Mouse (Mus musculus) brain, embryonic 18.5 days (tissue): ENCODE results near the gene Zkscan6.

Source experiments
- DNase-seq: peaks from one replicate; pipeline ENCODE4 v3.0.0-alpha.2; 2012; ENCODE audit warnings: low read depth, low spot score

Zkscan6 gene

DNA sequence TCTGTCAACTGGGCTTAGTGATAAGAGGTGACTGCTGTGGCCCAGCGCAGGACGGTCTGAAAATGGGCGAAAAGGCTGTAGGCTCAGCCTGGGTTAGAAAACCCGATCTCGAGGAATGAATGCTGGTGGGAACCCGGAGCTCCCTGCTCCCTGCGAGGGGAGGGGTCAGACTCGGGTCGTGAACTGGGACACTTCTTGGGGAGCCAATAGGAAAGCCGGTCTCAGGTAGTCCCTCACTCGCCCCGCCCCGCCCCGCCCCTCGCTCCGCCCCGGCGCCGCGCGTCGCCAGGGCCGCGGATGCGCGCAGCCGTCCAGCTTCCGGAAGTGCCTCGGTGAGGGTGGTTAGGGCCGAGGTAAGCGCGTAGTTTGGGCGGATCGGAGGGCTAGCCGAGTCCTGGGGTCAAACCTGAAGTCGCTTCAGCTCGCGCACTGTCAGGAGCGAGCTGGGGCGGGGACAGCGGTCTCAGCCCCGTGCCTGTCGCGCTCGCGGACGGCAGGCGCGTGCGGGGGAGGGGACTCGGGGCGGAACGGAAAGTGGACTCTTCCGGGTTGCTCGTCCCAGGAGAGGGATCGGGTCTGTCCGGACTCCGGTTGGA lies at the start of gene Zkscan6:
TSS of gene Zkscan6 (plus strand) at position 267 of the 596 bp plus-strand sequence.
- peak; percentile 82 for DNase-seq

DNA sequence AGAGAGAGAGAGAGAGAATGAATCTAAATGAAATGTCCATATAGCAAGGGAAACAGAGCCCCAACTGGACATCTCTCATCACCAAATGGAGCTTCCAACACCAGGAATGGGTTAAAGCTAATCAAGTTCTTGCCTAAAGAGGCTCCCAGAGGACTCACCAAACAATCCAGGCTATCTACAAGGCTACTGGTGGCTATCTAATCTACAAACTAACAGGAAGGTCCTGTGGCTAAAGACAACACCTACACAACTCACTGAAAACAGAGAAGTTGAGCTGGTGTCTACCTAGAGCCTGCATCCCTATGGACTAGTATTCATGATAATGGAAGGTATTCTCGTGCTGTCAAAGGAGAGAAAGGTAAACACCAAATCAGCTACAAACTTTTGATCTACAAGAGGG lies 47.6 kb upstream of the Zkscan6 start:
- DNase-seq, result no peak

DNA sequence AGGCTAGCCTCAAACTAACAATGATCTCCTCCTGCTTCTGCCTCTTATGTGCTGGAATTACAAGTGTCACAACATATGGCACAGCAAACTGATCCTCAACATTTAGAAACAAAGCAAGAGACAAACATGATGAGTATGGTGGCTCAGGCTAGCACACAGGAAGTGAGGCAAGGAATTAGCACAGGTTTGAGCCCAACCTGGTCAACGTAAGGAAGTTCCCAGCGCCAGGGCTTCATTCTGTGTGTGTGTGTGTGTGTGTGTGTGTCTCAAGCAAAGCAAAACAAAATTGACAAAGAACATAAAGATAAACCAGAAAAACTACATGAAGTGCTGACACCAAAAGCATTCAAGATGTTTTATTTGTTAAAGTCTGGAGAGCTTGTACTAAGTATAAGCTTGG lies 46.1 kb upstream of the Zkscan6 start:
- DNase-seq, result no peak

DNA sequence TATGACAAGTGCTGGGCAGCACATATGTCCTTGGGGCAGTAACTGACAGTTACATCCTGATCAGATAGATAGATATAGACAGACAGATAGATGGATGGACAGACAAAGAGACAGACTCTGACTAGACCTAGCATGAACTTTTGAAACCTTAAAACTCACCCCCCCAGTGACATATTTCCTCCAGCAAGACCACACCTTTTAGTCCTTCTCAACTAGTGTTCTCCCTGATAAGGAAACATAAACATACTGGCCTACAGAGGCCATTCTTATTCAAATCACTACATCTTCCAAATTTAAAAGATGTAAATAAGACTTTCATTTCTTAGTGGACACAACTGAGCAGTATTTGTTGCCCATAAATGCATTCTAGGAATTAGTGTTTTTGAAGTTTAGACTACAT lies 38.5 kb upstream of the Zkscan6 start:
- no peak for DNase-seq

DNA sequence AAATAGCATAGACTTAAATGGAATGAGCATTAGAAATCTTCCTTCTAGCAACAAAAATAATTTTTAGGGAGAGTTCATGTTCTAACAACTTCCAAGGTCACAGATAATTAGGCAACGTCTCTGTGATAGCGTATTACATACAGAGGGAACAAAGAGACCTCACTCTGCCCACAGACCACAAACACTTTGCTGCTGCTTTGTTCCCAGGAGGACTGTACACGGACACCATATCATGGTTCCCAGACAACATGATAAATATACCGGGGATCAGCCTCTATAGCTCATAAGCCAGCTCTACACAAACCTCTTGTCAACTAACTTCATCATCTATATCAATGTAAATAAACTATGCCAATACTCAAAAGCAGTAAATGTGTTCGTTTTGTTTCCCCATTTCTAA lies 37.0 kb upstream of the Zkscan6 start:
- DNase-seq, result no peak

DNA sequence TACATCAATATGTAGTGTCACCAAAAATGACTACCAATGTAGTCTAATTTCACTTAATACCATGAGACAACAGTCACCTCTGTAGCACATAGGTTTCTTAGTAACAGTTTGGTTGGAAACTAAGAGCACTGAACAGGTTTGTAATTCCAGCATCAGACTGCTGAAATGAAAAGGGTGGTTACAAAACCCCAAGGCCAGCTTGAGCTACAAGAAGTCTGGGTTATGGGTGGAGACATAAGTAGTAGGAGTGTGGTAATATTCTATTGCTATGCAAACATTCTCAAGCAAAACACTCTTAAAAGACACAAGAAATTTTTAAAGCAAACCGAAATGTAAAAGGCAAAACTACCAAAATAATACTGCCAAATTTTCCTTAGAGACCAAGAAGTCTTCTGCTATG lies 35.4 kb upstream of the Zkscan6 start:
- no peak for DNase-seq

DNA sequence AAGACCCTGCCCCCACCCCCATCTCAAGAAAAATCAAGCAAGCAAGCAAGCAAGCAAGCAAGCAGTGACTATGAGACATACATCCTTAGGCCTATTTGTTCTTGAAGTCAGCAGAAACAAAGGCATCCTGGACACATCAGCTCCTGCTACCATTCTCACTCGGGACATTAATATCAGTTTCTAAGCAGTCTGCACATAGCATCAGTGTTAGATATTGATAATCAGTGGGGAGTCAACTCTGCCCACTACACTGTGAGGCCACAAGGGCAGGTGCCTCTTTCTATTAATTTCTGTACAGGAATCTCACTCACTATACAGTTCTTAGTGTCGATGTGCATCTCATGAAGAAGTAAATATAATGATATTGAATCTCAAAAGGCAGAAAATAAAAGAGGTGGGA lies 33.4 kb upstream of the Zkscan6 start:
- DNase-seq, result no peak

DNA sequence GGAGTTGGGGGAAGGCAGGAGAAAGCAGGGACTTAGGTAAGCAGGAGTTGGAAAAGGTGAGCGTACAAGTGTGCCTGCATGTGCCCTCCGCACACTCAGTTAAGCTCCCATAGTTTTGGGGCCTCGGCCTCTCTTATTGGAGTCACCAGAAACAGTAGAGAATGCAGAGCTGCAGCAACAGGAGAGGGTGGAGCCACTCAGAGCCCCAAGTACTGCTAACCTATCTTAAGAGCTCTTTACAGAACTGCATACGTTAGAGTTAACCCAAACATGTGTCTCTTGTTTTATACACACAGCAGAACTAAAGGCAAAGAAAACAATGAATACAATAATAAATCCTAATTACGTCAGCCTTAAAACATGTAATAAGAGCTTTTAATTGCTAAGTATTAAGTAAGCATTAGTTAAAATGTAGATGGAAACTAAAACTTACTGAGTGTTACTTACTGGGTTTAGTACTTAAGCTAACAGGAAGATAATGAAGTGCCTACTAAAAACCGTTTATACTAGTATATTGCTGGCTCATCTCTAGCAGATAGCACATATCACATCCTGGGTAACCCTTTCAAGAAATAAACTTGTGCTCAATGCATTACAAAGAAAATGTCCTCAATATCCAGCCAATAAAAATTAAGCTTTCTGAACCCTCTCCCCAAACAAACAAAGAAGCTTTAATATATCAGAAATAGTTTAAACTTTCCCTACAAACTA lies 32.9 kb upstream of the Zkscan6 start:
- DNase-seq, result no peak

DNA sequence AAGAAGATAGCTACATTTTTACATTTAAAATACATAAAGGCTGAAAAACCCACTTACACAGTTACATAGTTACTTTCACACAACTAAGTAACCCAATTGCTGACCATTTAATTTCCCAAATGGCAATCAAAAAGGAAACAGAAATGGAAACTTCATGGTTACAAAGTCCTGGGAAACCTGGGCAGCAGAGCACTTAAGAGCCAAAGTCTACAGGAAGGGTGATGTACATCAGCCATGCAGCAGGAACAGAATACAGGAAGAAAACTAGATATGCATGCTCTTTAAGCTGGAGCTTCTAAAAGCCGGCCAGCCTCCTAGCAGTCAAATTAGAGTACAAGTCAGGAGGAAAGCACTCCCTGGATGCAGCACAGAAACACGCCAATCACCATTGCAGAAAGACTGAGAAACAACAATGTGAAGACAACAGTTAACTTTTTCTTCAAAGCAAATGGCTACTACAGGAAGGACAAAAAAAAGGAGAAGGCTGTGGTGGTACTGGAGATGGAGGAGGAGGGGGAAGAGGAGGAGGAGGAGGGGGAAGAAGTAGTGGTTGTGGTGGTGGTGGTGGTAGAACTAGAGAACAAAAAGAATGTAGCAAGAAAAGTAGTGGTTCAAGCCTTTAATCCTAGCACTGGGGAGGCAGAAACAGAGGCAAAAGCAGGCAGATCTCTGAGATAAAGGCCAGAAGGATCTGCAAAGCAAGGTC lies 29.9 kb upstream of the Zkscan6 start:
- no peak for DNase-seq

DNA sequence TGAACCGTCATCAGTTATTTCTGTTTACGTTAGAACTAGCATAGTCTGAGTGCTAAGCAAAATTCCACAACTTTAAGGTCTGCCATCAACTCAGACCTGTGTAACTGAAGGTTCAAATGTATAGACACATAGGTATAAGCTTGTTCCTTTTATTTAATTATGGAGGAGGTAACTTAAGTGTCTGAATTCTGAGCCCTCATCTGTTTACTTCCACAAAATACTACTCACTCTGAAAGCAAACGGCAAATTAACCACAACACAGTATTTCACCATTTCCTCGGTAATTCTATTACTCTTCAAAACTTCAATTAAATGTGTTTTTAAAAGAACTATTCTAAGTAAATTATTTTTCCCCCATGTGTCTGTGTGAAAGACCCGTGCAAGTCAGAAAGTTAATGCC lies 29.2 kb upstream of the Zkscan6 start:
- no peak for DNase-seq

DNA sequence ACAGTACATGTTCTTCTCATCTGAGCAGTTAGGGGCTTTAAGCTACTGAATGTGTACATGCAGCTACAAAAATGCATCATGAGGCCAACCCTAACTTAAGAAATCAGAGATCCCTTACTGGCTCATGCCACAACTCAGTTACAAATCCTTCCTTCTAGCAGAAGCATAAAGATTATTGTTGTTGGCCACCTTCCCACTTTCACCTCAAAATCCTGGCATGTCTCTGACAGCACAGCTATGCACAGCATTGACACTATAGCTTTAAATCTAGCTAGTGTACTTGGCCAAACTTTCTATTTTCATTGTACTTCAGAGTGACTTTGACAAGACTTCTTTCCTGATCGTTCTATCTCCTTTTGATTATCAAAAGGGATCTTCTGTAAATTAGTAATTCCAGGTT lies 27.9 kb upstream of the Zkscan6 start:
- no peak for DNase-seq

DNA sequence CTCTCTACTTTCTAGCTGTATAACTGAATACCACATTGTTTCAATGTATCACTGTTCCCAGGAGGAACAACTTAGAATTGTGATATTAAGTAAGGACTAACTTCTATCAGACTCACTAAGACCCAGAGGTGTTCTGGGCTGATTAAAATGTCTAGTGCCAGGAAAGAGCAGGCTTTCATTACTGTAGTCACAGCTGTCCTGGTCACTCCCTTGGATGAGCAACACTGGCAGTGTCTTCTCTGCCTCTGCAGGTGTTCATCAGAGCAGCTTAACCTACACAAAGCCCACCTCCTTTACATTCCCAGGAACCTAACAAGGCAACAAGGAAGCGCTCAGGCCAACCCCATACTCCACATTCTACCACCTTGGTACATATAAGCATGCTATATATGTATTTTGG lies 27.4 kb upstream of the Zkscan6 start:
- DNase-seq, result no peak

DNA sequence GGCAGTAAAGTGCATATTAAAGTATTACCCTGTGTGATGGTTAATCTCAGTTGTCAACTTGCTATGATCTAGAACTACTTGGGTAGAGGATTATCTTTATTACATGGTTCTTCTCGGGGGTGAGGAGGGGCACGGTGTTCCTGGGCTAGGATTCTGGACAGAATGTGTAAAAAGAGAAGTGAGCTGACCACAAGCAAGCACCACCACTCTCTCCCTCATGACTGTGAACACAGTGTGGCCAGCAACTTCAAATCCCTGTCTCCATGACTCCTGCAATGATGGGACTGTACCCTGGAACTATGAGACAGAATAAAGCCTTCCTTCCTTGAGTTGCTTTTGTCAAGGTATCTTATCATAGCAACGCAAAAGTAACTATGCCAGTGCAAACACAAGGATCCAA lies 25.4 kb upstream of the Zkscan6 start:
- no peak for DNase-seq

DNA sequence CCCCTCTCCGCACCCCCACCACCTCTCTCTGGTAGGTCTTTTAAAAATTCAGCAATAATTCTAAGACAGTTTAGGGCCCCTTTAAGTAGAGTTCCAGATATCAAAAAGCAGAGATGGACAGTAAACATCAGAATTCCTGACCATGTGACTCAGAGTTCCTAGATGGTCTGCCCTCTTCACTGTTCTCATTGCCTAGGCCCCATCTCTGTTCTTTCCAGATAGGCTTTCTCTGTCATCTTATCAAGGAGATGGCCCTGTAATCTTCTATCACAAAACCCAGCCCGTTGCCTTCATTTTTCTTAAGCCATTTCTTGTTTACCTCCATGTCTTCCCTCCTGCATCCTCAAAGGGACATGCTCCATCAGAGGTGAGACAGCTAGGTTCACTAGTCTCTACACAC lies 20.8 kb upstream of the Zkscan6 start:
- DNase-seq, result no peak

DNA sequence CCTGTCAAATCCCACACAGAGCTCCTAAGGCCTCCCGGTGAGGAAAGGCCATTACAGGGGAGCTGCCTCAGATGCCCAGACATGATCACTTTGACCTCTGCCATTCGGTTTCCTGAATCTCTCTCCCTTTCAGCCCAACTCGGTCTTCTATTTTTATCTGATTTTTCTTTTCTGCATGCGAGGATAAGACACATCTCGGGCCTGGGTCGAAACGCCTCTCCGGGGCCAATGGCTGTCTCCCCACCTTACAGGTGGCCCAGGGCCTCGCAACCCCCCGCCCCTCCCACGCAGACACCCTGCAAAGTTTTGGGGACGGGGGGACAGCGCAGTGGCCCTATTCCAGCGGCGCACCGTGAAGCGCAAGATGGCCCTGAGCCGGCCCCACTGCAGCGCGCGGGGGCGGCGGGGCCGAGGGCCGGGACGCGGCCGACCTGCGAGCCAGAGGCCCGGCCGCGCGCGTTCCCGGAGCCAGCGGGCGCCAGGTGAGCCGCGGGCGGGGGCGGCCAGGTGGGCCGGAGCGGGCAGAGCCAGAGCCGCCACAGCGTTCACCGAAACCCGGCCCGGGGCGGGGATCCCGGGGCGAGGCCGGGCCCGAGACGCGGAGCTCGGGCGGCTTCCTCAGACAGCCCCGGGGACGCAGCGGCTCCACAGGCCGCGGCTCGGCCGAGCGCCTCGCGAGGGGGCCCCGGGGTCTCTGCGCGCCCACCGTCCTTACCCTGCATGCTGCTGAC lies 19.4 kb upstream of the Zkscan6 start:
- no peak for DNase-seq

DNA sequence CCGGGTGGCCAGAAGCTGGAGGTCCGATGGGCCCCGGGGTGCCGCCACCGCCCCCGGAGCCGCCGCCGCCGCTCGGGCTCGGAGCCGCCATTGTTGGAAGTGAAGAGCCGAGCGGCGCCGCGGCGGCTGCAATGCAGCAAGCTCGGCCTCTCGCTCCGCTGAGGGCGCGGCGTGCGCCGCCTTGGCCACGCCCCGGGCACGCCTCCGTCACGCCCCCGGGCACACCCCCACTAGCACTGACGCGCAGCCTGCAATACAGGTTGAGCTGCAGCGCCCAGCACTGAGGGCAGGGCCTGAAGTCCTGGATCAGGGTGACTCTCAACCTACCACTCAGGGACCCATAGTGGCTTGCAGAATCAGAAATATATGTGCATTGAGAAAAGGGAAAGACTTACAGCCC lies 18.8 kb upstream of the Zkscan6 start, which contains the start of gene Map2k4:
TSS of gene Map2k4 (minus strand) at position 144 of the 400 bp plus-strand sequence.
- peak; percentile 77 for DNase-seq

DNA sequence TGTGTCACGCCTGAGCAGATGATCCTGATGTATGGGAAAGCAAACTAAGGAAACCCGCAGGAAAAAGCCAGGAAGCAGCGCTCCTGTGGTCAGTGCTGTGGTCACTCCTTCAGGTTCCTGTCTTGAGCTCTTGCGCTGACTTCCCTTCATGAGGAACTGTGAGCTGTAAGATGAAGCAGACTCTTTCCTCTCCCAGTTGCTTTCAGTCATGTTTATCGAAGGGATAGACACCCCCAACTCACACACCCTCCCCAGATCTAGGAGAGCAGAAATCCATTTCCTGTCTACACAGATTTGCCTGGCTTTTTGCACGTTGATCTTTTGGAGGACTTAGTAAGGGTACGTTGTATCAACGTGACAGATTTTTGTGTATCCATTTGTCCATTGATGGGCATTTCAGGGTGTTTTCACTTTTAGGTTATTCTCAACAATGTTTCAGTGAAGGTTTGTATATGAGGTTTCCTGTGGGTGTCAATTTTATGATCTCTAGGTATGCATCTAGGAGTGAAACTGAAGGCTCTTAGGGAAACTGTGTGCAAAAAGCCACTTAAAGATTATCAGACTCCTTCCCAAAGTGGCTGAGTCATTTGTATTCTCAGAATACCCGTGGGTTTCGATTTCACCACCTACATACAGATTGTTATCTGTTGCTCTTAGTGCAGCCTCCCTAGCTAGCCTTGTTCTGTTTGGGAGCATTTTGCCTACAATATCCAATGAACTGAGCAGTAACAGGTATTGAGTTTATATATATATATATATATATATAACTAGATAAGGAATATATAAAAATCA lies 12.4 kb upstream of the Zkscan6 start:
- DNase-seq, result no peak

DNA sequence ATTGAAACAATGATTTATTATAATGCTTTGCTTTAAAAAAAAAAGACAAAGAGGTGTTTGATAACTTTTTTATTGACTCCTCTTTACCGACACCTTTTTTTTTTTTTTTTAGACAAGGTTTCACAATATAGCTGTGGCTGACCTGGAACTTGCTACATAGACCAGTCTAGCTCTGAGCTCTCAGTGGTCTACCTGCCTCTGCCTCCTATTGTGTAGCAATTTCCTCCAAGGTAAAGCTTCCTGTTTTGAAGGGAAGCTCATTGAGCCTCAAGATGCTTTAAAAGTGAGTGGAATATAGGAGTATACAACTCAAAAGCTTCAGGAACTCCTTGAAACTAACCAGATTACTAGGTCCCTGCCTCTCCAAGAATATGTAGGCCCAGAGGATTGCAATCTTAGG lies 11.1 kb upstream of the Zkscan6 start:
- DNase-seq, result no peak

DNA sequence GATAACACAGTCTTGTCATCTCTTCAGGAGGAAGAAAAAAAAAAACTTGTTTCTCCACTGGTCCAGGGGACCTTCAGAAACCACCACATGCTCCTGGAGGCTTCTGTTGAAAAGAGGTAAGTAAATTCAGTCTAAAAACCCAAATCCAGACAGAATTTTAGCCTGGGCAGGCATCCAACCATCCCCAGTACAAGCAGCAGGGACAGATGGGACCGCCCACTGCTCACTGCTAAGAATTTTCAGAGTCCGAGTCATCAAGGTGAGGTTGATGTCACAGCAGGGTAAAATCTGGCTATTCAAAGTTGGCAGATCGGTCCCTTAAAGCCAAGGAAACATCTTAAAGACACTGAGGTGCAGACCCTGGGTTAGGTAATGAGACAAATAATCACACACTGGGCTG lies 5.1 kb upstream of the Zkscan6 start:
- no peak for DNase-seq

DNA sequence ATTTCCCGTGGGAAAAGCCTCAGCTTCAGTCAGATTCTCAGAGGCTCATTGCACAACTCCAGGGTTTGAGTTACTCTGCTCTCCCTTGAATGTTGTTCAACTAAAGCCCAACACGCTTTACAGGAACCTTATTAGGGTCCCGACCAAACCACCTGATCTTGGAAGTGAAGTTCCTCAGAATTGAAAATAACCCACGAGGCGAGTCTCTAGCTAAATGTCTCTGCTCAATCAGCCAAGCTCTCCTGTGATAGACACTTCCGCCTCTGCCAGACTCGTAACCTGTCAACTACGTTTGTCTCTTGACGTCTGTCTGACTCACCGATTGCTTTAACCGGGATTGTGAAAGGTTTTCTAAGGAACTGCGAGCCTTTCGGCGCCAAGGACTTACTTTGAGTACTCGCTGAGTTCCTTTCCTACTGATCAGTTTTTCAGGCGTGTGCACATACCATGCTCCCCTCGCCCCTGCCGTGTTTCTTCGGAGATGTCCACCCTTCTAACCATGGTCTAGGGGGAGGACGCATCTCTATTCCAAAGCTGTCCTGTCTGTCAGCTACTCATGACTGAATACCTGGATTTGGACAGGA lies 562 bp upstream of the Zkscan6 start:
- no peak for DNase-seq

DNA sequence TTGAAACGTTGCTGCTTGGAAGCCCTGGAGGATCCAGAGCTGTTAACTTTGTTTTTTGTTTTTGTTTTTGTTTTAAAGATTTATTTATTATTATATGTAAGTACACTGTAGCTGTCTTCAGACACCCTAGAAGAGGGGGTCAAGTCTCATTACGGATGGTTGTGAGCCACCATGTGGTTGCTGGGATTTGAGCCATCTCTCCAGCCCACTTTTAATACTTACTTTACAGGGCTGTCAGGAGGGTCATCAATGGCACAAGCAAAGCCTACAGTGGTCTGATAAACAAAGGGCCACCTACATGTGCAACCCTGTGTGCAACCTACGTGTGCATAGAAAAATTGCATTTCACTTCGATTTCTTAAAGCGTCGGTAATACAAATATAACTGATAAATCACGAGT lies 626 bp downstream of the Zkscan6 start:
- no peak for DNase-seq
